Comparison of ENCODE assay signal across 8 mouse cellular contexts in genomic region chr16:93712189-93712885, GRCm38 (mm10). TPM values are rescaled to one million over a fixed set of nuclear protein-coding genes. Genes with fewer than 3 reads are reported as not detected.
DNase-seq lines count a peak whose midpoint lies in the region; ATAC-seq and TF ChIP-seq lines count a peak whose summit lies in the region.

No protein-coding gene starts in this region.

- 9% methylated on average over 31 of the region's 31 CpGs for WGBS in kidney, embryonic 15.5 days
- WGBS in intestine, embryonic 14.5 days: 8% methylated on average over 31 of the region's 31 CpGs

- peak overlapping the region; percentile 82 for H3K9ac ChIP-seq in kidney, embryonic 15.5 days
- peak overlapping the region; percentile 82 for H3K9ac ChIP-seq in ES-Bruce4 (ENCODE audit: low read depth, poor library complexity, severe bottlenecking)
- H3K9ac ChIP-seq in intestine, embryonic 14.5 days (ENCODE audit: low read length): peak overlapping the region; percentile 72

- H3K27me3 ChIP-seq in kidney, embryonic 15.5 days: peaks cover 8% of the 10 kb centered on the region
- no peaks in the 10 kb centered on the region for H3K27me3 ChIP-seq in ES-Bruce4 (ENCODE audit: control insufficient read depth, insufficient read depth, low read length, poor library complexity, severe bottlenecking)
- H3K27me3 ChIP-seq in intestine, embryonic 14.5 days (replicated peaks; ENCODE audit: control insufficient read depth, insufficient read depth, low read length): peaks cover 8% of the 10 kb centered on the region; the same call in 1 of the 2 replicates
- peaks cover 7% of the 10 kb centered on the region for H3K27me3 ChIP-seq in myocyte (ENCODE audit: control insufficient read depth, insufficient read depth, insufficient read length)

- peak overlapping the region; percentile 49; the same call in 1 of the 2 replicates for H3K27ac ChIP-seq in kidney, embryonic 15.5 days
- no peak overlapping the region for H3K27ac ChIP-seq in ES-Bruce4 (ENCODE audit: insufficient read depth, low read length)
- H3K27ac ChIP-seq in intestine, embryonic 14.5 days (ENCODE audit: low read depth): no peak overlapping the region; the same call in 1 of the 2 replicates

- DNase-seq in kidney, adult 11 months: no peak
- DNase-seq in c-Kit-positive CD71-positive TER-119-positive erythroid progenitor cells, embryonic 14.5 days (ENCODE audit: low spot score): peak; percentile 58
- DNase-seq in intestine, embryonic 14.5 days (ENCODE audit: low spot score): no peak
- DNase-seq in left cerebral cortex, adult 18-20 months (ENCODE audit: low spot score in 2 of 2): no peak
- no peak for DNase-seq in layer of hippocampus, adult 9-11 months

- H3K4me1 ChIP-seq in kidney, embryonic 15.5 days: peaks cover 16% of the 10 kb centered on the region
- H3K4me1 ChIP-seq in ES-Bruce4 (ENCODE audit: control insufficient read depth, insufficient read depth, low read length): peaks cover 3% of the 10 kb centered on the region
- H3K4me1 ChIP-seq in intestine, embryonic 14.5 days (replicated peaks; ENCODE audit: control insufficient read depth, insufficient read depth, low read length): peaks cover 8% of the 10 kb centered on the region

- H3K4me3 ChIP-seq in kidney, embryonic 15.5 days (replicated peaks): peak overlapping the region; percentile 85
- peak overlapping the region; percentile 74 for H3K4me3 ChIP-seq in ES-Bruce4 (ENCODE audit: low read depth, low read length)
- H3K4me3 ChIP-seq in intestine, embryonic 14.5 days (ENCODE audit: low read depth, low read length): peak overlapping the region; percentile 68
- H3K4me3 ChIP-seq in myocyte: peak overlapping the region; percentile 25

- peak overlapping the region; percentile 98 for H3K4me2 ChIP-seq in kidney, embryonic 15.5 days
- H3K4me2 ChIP-seq in intestine, embryonic 14.5 days (ENCODE audit: low read length): peak overlapping the region; percentile 96
- peak overlapping the region; percentile 98 for H3K4me2 ChIP-seq in myocyte (ENCODE audit: low read depth)

- no peaks in the 10 kb centered on the region for H3K36me3 ChIP-seq in kidney, embryonic 15.5 days
- H3K36me3 ChIP-seq in ES-Bruce4 (ENCODE audit: control insufficient read depth, insufficient read depth, low read length, poor library complexity, severe bottlenecking): no peaks in the 10 kb centered on the region
- no peaks in the 10 kb centered on the region for H3K36me3 ChIP-seq in intestine, embryonic 14.5 days (ENCODE audit: control insufficient read depth, insufficient read depth, low read length)
- no peaks in the 10 kb centered on the region for H3K36me3 ChIP-seq in myocyte (ENCODE audit: control insufficient read depth, insufficient read depth)

- TF ChIP-seq CTCF in ES-Bruce4 (IDR thresholded peaks at IDR 0.05; ENCODE audit: low read depth, low read length): no peak

- no peaks in the 10 kb centered on the region for H3K9me3 ChIP-seq in kidney, embryonic 15.5 days (replicated peaks)
- no peaks in the 10 kb centered on the region for H3K9me3 ChIP-seq in ES-Bruce4 (replicated peaks; ENCODE audit: control insufficient read depth, insufficient read depth, low read length, poor library complexity, severe bottlenecking)
- no peaks in the 10 kb centered on the region for H3K9me3 ChIP-seq in intestine, embryonic 14.5 days (ENCODE audit: control insufficient read depth, low read length)

- H3K79me2 ChIP-seq in myocyte (ENCODE audit: control insufficient read depth, insufficient read depth): no peaks in the 10 kb centered on the region

- H3ac ChIP-seq in myocyte (ENCODE audit: control insufficient read depth, insufficient read length): peak overlapping the region; percentile 63

- TF ChIP-seq POLR2A in ES-Bruce4 (IDR thresholded peaks at IDR 0.05; ENCODE audit: insufficient read depth, low read length): no peak
- no peak for TF ChIP-seq POLR2A in myocyte (IDR thresholded peaks at IDR 0.05; ENCODE audit: insufficient read length, low read depth)

- ATAC-seq in kidney, embryonic 15.5 days (replicated peaks; ENCODE audit: low FRiP score): peak; percentile 37; the same call in 1 of the 2 replicates
- no peak for ATAC-seq in intestine, embryonic 14.5 days (replicated peaks; ENCODE audit: low FRiP score, low TSS enrichment, low read depth)

- TF ChIP-seq EP300 in ES-Bruce4 (IDR thresholded peaks at IDR 0.05; ENCODE audit: insufficient read depth, low read depth, low read length): no peak

TF ChIP-seq in myocyte, 11 proteins besides CTCF, POLR2A, EP300 and RAD21:
- peak in 1 of 3 experiments; percentile 0 for TF ChIP-seq MYOG (IDR thresholded peaks at IDR 0.05; ENCODE audit: control insufficient read depth in 1 of 3, insufficient read depth in 1 of 3, insufficient read length in 2 of 3, low read depth in 2 of 3)
- no peak for TF ChIP-seq TCF3 (IDR thresholded peaks at IDR 0.05; ENCODE audit: insufficient read length, low read depth)

RNA-seq across cellular contexts. Expression of gene Dop1b, which starts 0.6 kb away (rescaled TPM):
- polyA plus RNA-seq in kidney, embryonic 15.5 days (2015; fragmentation: Nextera tagmentation; extraction: Ambion mirVana): 20.0 and 24.2 TPM in 2 replicates
- 16.9 and 17.4 TPM in 2 replicates for polyA plus RNA-seq in ES-Bruce4 (2011; ENCODE audit: insufficient read depth, insufficient read length, low read depth, missing spikeins)
- 13.4 and 15.6 TPM in 2 replicates for polyA plus RNA-seq in intestine, embryonic 14.5 days (2014; fragmentation: Nextera tagmentation; extraction: Ambion mirVana)
- polyA plus RNA-seq in myocyte (2012; fragmentation: generic; extraction: Trizol): 13.4 TPM
- total RNA-seq in left cerebral cortex, adult 18-20 months (2021): 10 to 100 TPM; 86.3 to 90.5 TPM

RNA-seq across cellular contexts. Expression of gene Cbr3, which starts 29.3 kb away (rescaled TPM):
- polyA plus RNA-seq in kidney, embryonic 15.5 days (2015; fragmentation: Nextera tagmentation; extraction: Ambion mirVana): 4.8 and 6.9 TPM in 2 replicates
- polyA plus RNA-seq in ES-Bruce4 (2011; ENCODE audit: insufficient read depth, insufficient read length, low read depth, missing spikeins): 7.0 and 9.3 TPM in 2 replicates
- 1.7 and 1.9 TPM in 2 replicates for polyA plus RNA-seq in intestine, embryonic 14.5 days (2014; fragmentation: Nextera tagmentation; extraction: Ambion mirVana)
- 11.5 TPM for polyA plus RNA-seq in myocyte (2012; fragmentation: generic; extraction: Trizol)
- total RNA-seq in left cerebral cortex, adult 18-20 months (2021): 10 to 100 TPM; 21.2 to 21.8 TPM

Comparison
In these comparisons a context has a peak if more than half of its experiments do, and no peak if none do; other contexts are left out.
1. H3K4me3 ChIP-seq: peak in every context shown above with its lines; median percentile 85 in kidney, embryonic 15.5 days; 74 in ES-Bruce4; 68 in intestine, embryonic 14.5 days; 25 in myocyte.